Mouse (Mus musculus) small intestine, adult 2 months (tissue): ENCODE measurements around the gene Zfp800. TPM values are rescaled to one million over a fixed set of nuclear protein-coding genes. Genes with fewer than 3 reads are reported as not detected.

Experiments used
- H3K27ac ChIP-seq: fragments of 200-500 bp; 2 replicates; pipeline ENCODE4 v1.5.1; 2012; ENCODE audit warnings: low read depth, low read length, control low read depth, inconsistent platforms; ENCODE audit not compliant: insufficient read depth
- H3K27me3 ChIP-seq: fragments of 200-500 bp; 2 replicates; pipeline ENCODE4 v1.6.1; 2012; ENCODE audit warnings: mild to moderate bottlenecking, moderate library complexity, low read length, inconsistent platforms; ENCODE audit not compliant: control insufficient read depth, insufficient read depth
- H3K36me3 ChIP-seq: fragments of 200-500 bp; 2 replicates; pipeline ENCODE4 v1.6.1; 2012; ENCODE audit warnings: mild to moderate bottlenecking, low read length, control low read depth, inconsistent platforms; ENCODE audit not compliant: control insufficient read depth, insufficient read depth
- H3K4me1 ChIP-seq: fragments of 200-500 bp; 2 replicates; pipeline ENCODE4 v1.6.1; 2012; ENCODE audit warnings: low read length, inconsistent platforms, mixed read lengths; ENCODE audit not compliant: control insufficient read depth, insufficient read depth, insufficient read length
- H3K4me3 ChIP-seq: fragments of 200-500 bp; 2 replicates; pipeline ENCODE4 v1.5.1; 2012; ENCODE audit warnings: low read depth, mild to moderate bottlenecking, control low read depth, inconsistent platforms, low read length, moderate library complexity
- CTCF ChIP-seq: fragments of 200-500 bp; IDR thresholded peaks from 2 replicates; pipeline ENCODE4 v1.5.1; 2012; ENCODE audit warnings: low read depth, mild to moderate bottlenecking, control low read depth, inconsistent platforms, low read length, moderate library complexity, mixed read lengths; ENCODE audit not compliant: insufficient replicate concordance, insufficient read length; ENCODE audit errors: extremely low read depth
- POLR2A ChIP-seq: fragments of 200-500 bp; IDR thresholded peaks from 2 replicates; pipeline ENCODE4 v1.6.1; 2012; ENCODE audit warnings: low read depth, mild to moderate bottlenecking, control low read depth, inconsistent platforms, low read length, moderate library complexity
- WGBS: fragments of 180-500 bp; shearing (Covaris S2); methylation state at CpG from one replicate; pipeline ENCODE4 v1.1.7; 2018; 5-methylcytosine and 5-hydroxymethylcytosine counted together
- polyA plus RNA-seq: library from polyadenylated mRNA; depleted of rRNA; stranded (reverse); fragments of >200 nt; gene quantifications from 2 replicates; pipeline ENCODE4 v1.2.3, GENCODE M21; 2012; rRNA removed

The Zfp800 gene
- polyA plus RNA-seq, 1 experiment, result 3.1 TPM

- no peaks in the 10 kb centered on the region for H3K4me1 ChIP-seq
- H3K27ac ChIP-seq, result no peak overlapping the region
- no peak for TF ChIP-seq CTCF
- 66% methylated on average over 13 of the region's 13 CpGs for WGBS
- H3K36me3 ChIP-seq, result no peaks in the 10 kb centered on the region
- no peaks in the 10 kb centered on the region for H3K27me3 ChIP-seq
- peak overlapping the region; percentile 73 for H3K4me3 ChIP-seq
Observed at GRCm38 (mm10) chr6:28214658-28215267, 183.0 kb downstream of the Zfp800 start.

- 57% methylated on average over 4 of the region's 4 CpGs for WGBS
- H3K4me1 ChIP-seq, result no peaks in the 10 kb centered on the region
- TF ChIP-seq POLR2A (no peak), CTCF (no peak)
- no peaks in the 10 kb centered on the region for H3K27me3 ChIP-seq
- H3K36me3 ChIP-seq, result no peaks in the 10 kb centered on the region
- no peak overlapping the region for H3K4me3 ChIP-seq
- no peak overlapping the region for H3K27ac ChIP-seq
Observed at GRCm38 (mm10) chr6:28203454-28203853, 194.4 kb downstream of the Zfp800 start.

GRCm38 (mm10) chr6:28202833-28203232 lies 195.0 kb downstream of the Zfp800 start:
- Histone ChIP-seq H3K27ac (no peak overlapping the region), H3K36me3 (no peaks in the 10 kb centered on the region), H3K27me3 (no peaks in the 10 kb centered on the region), H3K4me3 (no peak overlapping the region), H3K4me1 (no peaks in the 10 kb centered on the region)
- TF ChIP-seq CTCF (no peak), POLR2A (no peak)
- 56% methylated on average over 6 of the region's 6 CpGs for WGBS

GRCm38 (mm10) chr6:28193901-28194300 lies 203.9 kb downstream of the Zfp800 start:
- Histone ChIP-seq H3K27me3 (no peaks in the 10 kb centered on the region), H3K4me3 (no peak overlapping the region), H3K4me1 (no peaks in the 10 kb centered on the region), H3K27ac (no peak overlapping the region), H3K36me3 (no peaks in the 10 kb centered on the region)
- TF ChIP-seq CTCF, result no peak
- TF ChIP-seq POLR2A, result no peak
- WGBS, result 59% methylated on average over 2 of the region's 2 CpGs

GRCm38 (mm10) chr6:28191935-28192334 lies 205.9 kb downstream of the Zfp800 start:
- Histone ChIP-seq H3K4me1 (no peaks in the 10 kb centered on the region), H3K4me3 (no peak overlapping the region), H3K27me3 (no peaks in the 10 kb centered on the region), H3K27ac (no peak overlapping the region), H3K36me3 (no peaks in the 10 kb centered on the region)
- no peak for TF ChIP-seq CTCF
- no peak for TF ChIP-seq POLR2A
- WGBS, result 91% methylated on average over 2 of the region's 2 CpGs

Other genes starting within 250 kb of the Zfp800 start
- 564 and 1,346 TPM in 2 replicates for gene Arf5, start 25.6 kb upstream of the Zfp800 start, polyA plus RNA-seq
- gene Fscn3, start 29.8 kb upstream of the Zfp800 start, polyA plus RNA-seq, result 0.41 TPM in 1 of 2 replicates, not detected in the other
- 5.6 and 6.3 TPM in 2 replicates for gene Gcc1, start 30.4 kb upstream of the Zfp800 start, polyA plus RNA-seq
- gene Pax4, start 51.3 kb upstream of the Zfp800 start, polyA plus RNA-seq, result 0.39 and 0.69 TPM in 2 replicates
- 61.7 and 77.7 TPM in 2 replicates for gene Snd1, start 77.1 kb upstream of the Zfp800 start, polyA plus RNA-seq